Mouse (Mus musculus): ENCODE results near the gene Npas3.

Gene Npas3

DNA sequence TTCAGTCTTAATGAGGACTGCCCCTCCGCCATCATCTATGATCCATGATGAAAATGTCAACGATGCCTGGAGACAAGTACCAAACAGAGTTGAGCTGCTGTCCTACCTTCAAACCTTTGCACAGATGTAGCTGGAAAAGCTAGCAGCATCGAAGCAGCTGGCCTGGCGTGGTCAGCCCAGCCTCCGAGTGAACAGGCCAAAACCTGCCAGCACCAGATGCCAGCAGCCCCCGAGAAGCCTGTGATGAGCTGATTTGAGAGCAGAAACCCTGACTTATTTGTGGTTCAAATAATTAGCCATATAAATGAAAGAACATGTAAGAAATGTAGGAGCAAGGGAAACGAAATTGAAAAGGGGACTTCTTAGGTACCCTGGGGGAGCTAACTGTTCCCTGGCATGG is 473.7 kb downstream of the Npas3 start:
- DNase-seq = no peak

DNA sequence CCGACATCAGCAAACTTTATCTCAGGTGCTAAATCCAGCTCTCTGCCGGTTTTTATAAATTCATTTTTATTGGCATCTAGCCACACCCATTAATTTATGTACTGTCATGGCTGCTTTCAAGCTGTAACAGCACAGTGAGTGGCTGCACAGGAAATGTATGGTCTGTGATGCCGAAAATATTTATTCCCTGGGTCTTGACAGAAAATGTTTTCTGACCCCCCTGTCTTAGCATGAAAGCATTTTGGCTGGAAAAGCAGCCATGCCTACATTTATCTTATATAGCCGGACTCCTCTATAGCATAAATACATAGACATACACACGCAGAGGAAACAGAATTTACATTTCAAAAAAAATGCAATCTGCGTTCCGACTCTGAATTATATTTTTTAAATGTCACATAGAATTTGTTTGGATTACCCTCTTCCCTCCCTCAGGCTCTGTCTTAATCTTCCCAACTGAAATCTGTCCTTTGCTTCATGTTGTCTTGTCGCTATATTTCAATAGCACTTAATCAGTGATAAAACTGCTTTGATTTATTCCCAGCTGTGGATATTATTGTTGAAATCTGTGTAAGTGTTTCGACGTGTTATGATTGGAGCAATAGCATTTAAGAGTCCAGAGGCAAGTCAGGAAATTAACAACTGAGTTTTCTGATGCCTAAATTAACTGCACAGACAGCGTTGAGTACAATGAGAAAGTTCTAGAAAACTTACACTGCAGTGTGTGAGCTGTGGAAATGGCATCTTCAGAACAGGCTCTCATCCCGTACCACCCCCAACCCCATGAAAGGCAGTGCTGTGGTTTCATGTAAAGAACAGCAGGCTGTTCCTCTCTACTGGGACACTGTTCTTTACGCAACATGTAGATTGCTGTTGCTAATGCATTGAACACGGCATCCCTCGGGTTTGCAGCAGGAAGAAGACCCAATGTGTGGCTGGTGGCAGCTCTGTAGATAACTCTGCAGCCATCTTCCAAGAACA is 474.5 kb downstream of the Npas3 start:
- DNase-seq = no peak

- DNase-seq = no peak
Observed at GRCm38 (mm10) chr12:53729275-53729674, 480.8 kb downstream of the Npas3 start.

DNA sequence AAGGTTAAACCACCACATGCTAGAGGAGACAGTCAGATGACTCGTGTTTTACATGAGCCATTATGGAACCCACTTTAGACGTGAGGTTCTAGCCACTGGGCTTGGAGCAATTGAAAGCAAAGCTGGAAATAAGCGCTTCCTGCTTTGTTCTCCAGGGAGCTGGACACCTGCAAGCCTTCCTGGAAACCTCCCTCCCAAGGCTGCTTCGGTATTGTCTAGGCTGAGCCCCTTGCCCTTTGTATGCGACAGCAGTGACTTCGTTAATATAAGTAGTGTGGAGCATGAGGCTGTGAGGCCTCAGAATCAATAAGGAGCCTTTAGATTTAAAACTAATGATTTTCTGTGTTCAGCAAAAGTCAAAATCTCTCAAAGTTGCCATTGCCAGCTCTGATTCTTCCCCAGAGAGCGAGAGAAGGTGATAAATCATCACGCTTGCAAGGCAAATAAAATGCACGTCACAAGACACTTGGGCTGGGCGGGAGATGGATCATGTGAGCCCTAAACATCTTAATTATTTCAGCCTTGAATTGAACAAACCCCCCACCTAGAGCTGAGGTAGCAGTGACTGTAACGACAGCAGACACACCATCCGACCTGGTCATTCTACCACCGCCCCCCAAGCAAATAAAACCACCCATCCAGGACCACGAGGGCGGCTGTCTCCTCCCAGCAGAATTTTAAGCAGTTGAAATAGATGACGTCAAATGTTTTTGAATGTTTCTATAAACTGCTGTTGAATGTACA is 490.2 kb downstream of the Npas3 start:
- DNase-seq = no peak

DNA sequence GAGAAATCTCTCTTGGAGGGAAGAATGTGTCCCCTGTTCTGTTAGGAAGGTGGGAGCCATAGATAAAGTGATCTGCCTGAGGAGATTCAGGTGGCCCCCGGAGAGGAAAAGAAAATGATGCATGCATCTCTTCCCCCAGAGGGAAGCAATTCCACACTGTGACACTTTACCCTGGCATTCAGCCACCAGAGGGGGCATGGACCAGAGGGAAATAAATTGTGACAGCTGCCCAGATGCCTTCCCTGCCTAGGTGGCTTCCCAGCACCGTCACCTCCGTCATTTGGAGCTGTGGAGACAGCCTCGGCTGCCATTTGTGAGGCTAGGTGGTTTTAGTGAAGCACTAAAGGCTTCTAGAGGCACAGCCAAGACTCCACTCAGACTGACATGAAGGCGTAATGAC is 498.2 kb downstream of the Npas3 start:
- DNase-seq = no peak

GRCm38 (mm10) chr12:53749375-53749774 is 500.9 kb downstream of the Npas3 start:
- no peak for DNase-seq

DNA sequence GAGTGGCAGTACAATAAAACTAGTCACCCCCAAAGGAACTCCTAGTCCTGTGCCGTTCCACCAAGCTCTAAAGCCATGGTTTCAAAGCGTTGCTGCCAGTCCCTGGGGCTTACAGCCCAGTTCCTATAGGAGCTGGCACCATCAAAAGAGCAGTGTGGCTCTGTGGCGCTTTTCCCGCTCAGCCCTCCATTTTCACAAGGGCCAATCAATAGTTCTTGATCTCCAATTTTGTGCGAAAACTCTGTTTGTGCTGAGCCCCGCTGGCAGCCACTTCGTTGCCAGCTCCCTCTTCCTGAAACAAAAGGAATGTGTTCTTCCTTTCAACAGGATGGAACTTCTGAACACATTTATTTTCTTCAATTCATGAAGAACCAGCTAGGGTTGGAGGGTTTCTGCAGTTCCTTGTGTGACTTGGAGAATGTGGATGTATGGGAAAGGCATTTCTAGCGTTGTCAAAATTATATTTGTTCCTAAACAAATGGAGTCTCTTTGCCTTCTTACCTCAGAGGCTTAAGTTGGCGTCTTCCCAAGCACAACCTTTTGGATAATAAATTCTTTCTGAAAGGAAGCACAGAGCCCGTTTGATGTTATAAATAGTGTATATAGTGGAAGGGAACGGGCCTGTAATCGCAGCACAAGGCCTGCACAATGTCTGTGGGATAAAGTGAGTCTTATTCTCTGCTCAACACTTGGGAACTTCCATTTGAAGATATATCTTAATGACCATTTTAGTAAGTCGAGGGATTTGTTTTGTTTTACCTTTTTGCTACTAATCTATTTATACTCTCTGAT is 504.0 kb downstream of the Npas3 start:
- DNase-seq = no peak

- no peak for DNase-seq
Observed at GRCm38 (mm10) chr12:53753368-53753937, 505.0 kb downstream of the Npas3 start.

- DNase-seq = no peak
Observed at GRCm38 (mm10) chr12:53754236-53754635, 505.8 kb downstream of the Npas3 start.

DNA sequence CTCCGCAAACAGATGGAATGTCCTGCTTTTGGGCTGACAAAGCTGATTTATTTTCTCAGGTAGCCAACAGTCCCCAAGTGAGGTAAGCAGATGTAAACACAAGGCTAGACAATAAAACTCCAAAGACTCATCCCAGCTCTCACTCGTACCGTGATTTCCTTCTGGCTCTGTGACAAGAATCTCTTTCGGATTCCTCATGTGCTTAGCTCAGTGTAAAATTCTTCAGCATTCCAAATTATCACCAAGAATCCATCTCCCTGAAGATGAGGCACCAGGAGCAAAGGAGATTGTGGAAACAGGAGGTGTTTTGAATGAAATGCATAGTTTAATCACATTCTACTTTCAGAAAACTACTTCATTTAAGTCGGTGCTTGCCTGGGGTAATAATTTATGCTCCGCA is 509.2 kb downstream of the Npas3 start:
- no peak for DNase-seq

DNA sequence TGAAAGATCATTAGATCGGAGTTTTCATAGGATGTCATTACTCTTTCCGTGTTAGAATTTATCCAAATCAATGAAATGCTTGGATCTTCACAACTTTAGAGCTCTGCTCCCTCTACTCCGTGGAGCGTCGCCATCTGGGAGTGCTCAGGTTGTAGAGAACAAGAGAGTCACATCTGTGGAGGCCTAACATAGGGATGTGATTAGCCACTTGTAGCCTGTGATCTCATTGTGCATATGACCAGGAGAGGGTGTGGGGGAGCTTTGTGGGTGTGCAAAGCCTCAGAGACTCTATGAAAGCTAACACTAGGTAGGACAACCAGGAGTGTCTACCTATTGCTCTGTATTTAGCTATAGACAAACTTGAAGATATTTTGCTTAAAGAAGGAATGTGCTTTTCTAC is 509.9 kb downstream of the Npas3 start:
- no peak for DNase-seq

DNA sequence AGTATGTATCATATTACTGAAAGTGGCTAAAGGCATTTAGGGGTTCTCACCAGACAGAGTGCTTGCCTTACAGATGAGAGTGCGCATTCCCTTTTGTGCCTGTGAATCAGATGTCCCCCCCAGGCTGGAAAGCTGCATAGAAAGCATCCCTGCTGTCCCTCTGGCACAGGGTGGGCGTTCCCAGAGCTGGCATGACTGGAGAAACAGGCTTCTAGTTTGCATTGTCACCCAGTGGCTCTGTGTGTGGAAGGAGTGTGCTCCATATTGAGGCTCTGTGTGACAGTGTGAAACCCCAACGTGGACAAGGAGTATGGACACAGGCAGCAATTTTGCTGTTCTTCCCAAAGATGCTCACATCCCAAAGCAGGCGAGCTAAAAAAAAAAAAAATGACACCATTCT is 515.7 kb downstream of the Npas3 start:
- no peak for DNase-seq

GRCm38 (mm10) chr12:53768392-53768791 is 519.9 kb downstream of the Npas3 start:
- DNase-seq = no peak

- no peak for DNase-seq
Observed at GRCm38 (mm10) chr12:53771394-53771936, 523.0 kb downstream of the Npas3 start.

DNA sequence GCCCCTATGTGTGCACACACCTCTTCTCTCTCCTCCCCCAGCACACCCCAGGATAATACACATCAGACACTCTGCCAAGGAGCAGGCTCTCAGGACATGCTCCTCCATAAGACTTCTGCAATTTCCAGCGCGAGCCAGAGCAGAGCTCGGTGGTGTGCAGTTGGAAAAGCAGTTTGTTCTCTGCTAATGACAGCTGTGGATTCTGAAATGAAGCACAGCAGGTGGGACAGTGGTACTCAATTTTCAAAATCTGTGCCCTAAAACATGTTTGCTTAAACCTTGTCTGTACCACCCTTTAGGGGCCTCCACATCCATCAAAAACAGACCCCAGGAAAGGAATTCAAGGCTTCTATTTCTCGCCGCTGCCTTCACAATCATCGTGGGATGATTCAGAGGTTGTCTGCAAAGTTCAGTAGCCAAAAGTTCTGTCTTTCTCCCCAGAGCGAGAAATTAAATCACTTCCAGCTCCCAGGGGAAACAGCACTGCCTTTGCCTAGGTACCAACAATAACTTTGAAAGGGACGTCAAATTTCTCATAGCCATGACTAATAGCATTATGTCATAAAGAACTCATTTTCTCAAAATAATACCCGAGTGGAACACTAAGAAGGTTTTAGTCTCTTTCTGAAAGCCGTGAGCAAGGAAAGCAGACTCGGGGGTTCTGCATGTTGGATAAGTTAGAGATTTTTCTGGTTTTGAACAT is 533.5 kb downstream of the Npas3 start:
- no peak for DNase-seq

DNA sequence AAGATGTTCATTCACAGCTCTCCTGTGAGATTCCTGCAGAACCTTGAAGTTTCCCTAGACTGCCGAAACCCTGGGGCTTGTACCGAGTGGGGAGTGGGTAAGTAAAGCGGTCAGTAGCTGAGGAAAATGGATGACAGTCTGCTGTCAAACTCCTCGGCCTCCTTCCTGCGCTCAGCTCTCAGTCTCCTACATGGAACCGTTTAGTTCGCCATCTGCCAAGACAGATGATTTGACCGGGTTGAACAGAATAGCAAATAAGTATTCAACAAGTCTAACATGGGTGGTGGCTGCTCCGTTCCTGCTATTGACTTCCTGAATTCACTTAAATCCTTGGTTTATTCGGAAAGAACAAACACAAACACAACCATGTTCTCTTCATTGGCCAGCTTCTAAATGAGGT is 541.0 kb downstream of the Npas3 start:
- no peak for DNase-seq

DNA sequence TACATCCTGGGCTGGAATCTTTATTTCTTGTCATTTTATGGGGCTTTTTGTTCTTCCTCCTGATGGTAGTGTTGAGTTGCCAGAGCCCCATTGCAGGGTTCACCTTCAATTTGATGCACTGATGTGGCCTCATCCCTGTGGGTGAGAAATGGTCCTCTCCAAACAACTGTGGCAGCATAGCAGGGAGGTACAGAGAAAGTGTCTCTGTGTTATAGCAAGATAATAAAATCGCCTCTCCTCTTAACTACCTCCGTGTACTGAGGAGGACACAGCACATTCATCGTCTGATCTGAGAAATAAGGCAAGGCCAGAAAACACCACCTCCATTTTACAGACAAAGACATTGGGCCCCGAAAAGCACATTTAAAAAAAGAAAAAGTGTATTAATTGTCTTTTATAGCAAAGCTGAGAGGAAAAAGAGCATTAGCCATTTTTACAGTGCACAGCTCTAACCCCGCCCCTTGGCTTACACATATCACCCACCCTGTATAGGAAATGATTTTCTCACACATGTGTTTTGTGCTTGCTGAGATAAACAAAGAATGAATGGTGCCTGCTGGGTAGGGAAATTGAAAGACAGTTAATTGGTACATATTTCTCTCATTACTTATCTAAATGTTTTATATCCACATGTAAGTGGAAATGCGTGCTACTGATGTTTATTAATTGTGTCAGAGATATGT is 546.4 kb downstream of the Npas3 start:
- no peak for DNase-seq

DNA sequence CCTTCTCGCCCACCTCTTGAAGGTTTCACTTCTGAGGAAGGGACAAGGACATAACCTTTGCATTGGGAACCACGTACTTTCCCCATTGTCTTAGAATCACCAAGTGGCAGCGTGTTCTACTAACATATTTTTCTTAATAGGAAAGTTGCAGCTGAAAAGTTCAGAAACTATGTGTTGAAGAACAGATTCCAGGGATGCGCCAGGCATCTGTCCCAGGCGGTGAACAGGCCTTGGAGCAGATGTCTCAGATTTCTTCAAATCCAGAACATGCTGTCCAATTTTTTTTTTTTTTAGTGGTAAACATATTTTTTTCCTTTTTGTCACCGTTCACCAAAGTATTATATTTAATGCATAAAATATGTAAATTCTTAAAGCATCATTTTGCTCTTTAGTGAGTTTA is 553.4 kb downstream of the Npas3 start:
- DNase-seq = no peak

DNA sequence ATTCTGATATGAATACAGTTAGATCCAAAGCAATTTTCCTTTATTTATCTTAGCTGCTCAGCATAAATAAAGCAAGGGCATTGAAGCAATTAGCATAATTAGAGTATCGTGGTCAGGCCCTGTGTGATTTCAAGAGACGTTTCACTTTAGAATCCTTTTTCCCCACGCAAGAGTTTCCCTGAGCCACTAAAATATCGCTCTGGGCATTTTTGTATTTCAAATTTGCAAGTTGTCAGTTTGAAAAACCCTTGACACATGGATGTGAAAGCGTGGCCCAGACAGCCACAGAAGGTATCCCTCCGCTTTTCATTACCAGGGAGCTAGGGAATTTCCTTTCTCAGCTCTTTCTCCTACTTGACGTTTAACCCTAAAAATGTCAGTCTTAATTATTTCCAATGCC is 553.9 kb downstream of the Npas3 start:
- DNase-seq = no peak

DNA sequence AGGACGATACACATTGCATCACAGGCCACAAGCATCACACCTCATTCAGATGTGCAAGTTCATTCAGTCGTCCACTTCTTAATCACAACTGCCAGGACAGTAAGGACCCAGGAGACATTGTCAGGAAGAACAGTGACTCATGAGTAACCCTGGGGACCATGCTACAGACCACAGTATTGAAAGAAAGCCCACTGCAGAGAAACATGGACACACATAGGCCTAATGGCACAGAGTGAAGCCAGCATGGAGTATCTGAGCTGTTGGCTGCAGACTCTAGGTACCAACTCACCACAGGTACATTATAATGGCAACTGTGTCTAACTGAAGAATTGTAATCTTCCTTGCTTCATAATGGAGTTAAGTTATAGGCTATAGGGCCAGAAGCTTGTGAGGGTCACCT is 561.6 kb downstream of the Npas3 start:
- DNase-seq = no peak

DNA sequence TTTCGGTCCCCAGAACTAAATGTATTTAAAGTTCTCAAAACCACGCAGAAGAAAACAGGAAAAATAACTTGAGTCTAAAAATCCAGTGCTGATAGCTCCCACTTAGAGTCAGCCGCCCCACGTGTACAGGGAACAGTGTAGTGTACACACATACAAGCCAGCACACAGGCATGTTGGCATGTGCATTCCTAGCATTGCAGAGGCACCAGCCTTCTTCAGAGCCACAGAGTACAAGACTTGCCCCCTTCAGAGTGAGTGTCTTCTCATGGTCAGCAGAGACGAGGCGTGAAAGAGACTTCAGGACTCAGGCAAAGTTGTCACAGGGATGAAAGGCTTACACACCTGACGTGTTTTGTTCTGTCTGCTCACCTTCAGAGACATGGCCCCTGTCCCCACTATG is 565.8 kb downstream of the Npas3 start:
- DNase-seq = no peak

All from thymus, postnatal 25 days (tissue).